Mouse (Mus musculus) spleen, adult 2 months (tissue): ENCODE data around the gene Actr3b. TPM values are rescaled to one million over a fixed set of nuclear protein-coding genes. Genes with fewer than 3 reads are reported as not detected.
A peak's percentile ranks its signal among the peaks of the same experiment; 100 is the strongest.

Experiments used
- DNase-seq, 2 experiments: peaks; one replicate each; pipeline versions ENCODE4 v3.0.0 to v3.0.0-alpha.2; 2012 to 2021; ENCODE audit warnings: low spot score in 2 of 2, low read depth in 1 of 2
- H3K27ac ChIP-seq: fragments of 200-500 bp; 2 replicates; pipeline ENCODE4 v1.5.1; 2012; ENCODE audit warnings: low read length, inconsistent platforms; ENCODE audit not compliant: insufficient read depth
- H3K27me3 ChIP-seq: fragments of 200-500 bp; 2 replicates; pipeline ENCODE4 v1.6.1; 2012; ENCODE audit warnings: mild to moderate bottlenecking, moderate library complexity, low read length, inconsistent platforms; ENCODE audit not compliant: control insufficient read depth, insufficient read depth
- H3K36me3 ChIP-seq: fragments of 200-500 bp; 2 replicates; pipeline ENCODE4 v1.6.1; 2012; ENCODE audit warnings: mild to moderate bottlenecking, low read length, inconsistent platforms; ENCODE audit not compliant: control insufficient read depth, insufficient read depth
- H3K4me1 ChIP-seq: fragments of 200-500 bp; 2 replicates; pipeline ENCODE4 v1.6.1; 2011; ENCODE audit warnings: inconsistent platforms; ENCODE audit not compliant: control insufficient read depth, insufficient read depth, insufficient read length
- H3K4me3 ChIP-seq: fragments of 200-500 bp; 2 replicates; pipeline ENCODE4 v1.5.1; 2011; ENCODE audit warnings: mild to moderate bottlenecking, inconsistent platforms; ENCODE audit not compliant: insufficient read depth, insufficient read length; ENCODE audit errors: extremely low read depth
- CTCF ChIP-seq: fragments of 200-500 bp; IDR thresholded peaks from 2 replicates; pipeline ENCODE4 v1.5.1; 2011; ENCODE audit warnings: mild to moderate bottlenecking, inconsistent platforms; ENCODE audit not compliant: insufficient read depth, insufficient read length, insufficient replicate concordance; ENCODE audit errors: extremely low read depth
- POLR2A ChIP-seq: fragments of 200-500 bp; IDR thresholded peaks from 2 replicates; pipeline ENCODE4 v1.6.1; 2011; ENCODE audit warnings: low read depth, low read length, inconsistent platforms
- WGBS: fragments of 180-500 bp; shearing (Covaris S2); methylation state at CpG from one replicate; pipeline ENCODE4 v1.1.7; 2018; 5-methylcytosine and 5-hydroxymethylcytosine counted together
- polyA plus RNA-seq: library from polyadenylated mRNA; depleted of rRNA; stranded (reverse); fragments of >200 nt; gene quantifications from 2 replicates; pipeline ENCODE4 v1.2.3, GENCODE M21; 2012

Gene Actr3b
- polyA plus RNA-seq, 1 experiment, result 0.85 TPM

DNA sequence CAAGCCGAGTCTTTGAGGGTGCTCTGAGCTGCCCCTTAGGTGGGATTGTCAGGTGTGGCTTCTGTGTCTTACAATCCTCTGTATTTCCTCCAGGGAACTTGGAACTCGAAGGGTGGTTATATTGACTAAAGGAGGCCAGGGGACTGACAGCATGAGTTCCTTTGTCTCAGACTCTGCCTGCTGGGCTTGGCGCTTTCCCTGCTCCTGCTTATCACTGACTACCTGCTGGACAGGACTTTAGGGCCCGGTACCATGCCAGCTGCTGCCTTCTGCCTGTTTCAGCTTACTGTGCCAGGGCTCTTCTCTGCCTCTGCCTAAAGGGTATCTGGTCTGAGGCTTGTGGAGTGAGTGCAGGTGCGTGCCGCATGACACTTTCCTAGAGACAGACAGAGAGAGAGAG lies 53.1 kb downstream of the Actr3b start:
- no peak overlapping the region for H3K4me3 ChIP-seq
- no peak for TF ChIP-seq CTCF
- no peak for TF ChIP-seq POLR2A
- no peak overlapping the region for H3K27ac ChIP-seq
- WGBS, result 73% methylated on average over 6 of the region's 6 CpGs
- H3K27me3 ChIP-seq, result no peaks in the 10 kb centered on the region
- H3K36me3 ChIP-seq, result no peaks in the 10 kb centered on the region
- H3K4me1 ChIP-seq, result no peaks in the 10 kb centered on the region
- no peak for DNase-seq

DNA sequence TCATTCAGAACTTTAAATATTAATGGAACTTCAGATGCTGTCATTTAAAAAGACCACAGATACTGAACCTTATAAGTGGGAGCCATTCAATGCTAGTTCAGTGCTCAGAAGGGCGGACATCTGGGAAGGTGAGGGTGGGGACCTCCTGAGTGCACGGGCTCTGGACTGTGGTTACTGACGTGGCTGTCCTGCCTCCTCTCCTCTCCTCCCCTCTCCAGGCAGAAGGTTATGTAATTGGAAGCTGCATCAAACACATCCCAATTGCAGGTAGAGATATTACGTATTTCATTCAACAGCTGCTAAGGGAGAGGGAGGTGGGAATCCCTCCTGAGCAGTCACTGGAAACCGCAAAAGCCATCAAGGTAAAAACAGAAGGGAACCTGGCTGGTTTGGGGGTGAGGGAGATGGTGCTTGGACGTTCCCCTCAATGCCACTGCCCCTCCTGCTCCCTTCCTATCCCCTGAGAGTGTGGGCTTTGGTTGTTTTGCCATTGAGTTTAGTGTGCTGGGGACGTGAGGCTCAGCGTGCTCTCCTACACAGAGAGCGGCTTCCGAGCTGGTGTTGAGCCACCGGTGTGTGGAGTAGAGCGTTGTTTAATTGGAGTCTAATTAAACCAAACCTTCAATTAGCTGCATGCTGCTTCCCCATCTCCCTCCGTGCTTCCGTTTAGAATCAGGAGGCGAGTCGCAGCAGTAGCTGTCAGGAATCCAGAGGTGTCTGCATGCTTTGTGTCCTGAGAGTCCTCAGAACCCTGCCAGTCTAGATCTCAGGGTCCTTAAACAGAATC lies 69.7 kb downstream of the Actr3b start:
- no peak for DNase-seq
- 84% methylated on average over 16 of the region's 16 CpGs for WGBS
- no peak for TF ChIP-seq POLR2A
- no peak for TF ChIP-seq CTCF
- no peak overlapping the region for H3K27ac ChIP-seq
- no peaks in the 10 kb centered on the region for H3K36me3 ChIP-seq
- no peaks in the 10 kb centered on the region for H3K4me1 ChIP-seq
- H3K4me3 ChIP-seq, result no peak overlapping the region
- no peaks in the 10 kb centered on the region for H3K27me3 ChIP-seq

DNA sequence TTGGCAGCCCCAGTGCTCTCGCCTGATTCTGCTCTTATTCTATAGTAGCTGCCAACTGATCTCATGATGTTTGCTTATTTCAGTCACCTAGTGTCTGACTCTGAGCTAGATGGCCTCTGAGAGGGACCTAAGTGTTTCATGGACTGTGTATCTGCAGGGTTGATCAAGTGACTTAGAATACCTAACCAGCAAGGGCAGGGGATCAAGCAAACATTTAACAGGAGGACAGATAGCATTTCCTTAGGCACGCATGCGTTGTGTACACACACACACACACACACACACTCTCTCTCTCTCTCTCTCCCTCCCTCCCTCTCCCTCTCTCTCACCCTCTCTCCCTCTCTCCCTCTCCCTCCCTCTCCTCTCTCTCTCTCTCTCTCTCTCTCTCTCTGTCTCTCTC lies 71.0 kb downstream of the Actr3b start:
- no peaks in the 10 kb centered on the region for H3K4me1 ChIP-seq
- no peaks in the 10 kb centered on the region for H3K27me3 ChIP-seq
- H3K36me3 ChIP-seq, result no peaks in the 10 kb centered on the region
- no peak for DNase-seq
- no peak overlapping the region for H3K4me3 ChIP-seq
- TF ChIP-seq POLR2A, result no peak
- TF ChIP-seq CTCF, result no peak
- no peak overlapping the region for H3K27ac ChIP-seq
- WGBS, result 84% methylated on average over 3 of the region's 3 CpGs

DNA sequence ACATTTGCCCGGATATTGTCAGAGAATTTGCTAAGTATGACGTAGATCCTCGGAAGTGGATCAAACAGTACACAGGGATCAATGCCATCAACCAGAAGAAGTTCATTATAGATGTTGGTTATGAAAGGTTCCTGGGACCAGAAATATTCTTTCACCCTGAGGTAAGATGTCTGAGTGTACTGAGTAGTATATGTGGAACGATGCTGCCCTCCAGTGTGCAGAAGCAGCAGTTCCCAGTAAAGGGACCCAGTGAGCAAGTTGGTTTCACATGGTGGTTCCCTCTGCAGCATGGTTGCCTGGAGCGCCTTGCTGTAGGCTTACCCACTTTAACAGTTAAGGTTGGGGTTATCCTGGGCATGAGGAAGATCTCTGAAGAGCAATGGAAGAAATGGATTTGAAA lies 71.8 kb downstream of the Actr3b start:
- Histone ChIP-seq H3K27ac (no peak overlapping the region), H3K27me3 (no peaks in the 10 kb centered on the region), H3K36me3 (no peaks in the 10 kb centered on the region), H3K4me1 (no peaks in the 10 kb centered on the region), H3K4me3 (no peak overlapping the region)
- WGBS, result 73% methylated on average over 5 of the region's 5 CpGs
- DNase-seq, result peak in 1 of 2 experiments; percentile 11
- peak; percentile 41; the same call in 1 of the 2 replicates for TF ChIP-seq CTCF
- TF ChIP-seq POLR2A, result no peak

DNA sequence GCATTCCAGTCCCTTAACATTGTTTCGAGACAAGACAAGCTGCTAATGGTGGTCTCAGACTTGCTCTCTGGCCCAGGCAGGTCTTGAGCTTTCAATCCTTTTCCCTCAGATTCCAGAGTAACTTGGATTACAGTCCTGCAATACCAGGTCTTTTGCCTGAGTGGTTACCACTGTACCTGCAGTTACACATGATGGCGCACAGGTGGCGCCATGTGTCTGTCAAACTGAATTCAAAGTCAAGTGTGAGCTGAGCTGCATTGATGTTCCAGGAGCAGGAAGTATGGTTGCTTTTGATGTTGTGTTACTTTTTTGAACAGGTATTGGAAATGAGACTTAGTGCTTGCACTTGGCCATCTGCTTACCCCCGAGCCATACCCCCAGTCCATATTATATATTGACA lies 79.6 kb downstream of the Actr3b start:
- H3K36me3 ChIP-seq, result no peaks in the 10 kb centered on the region
- no peak for TF ChIP-seq POLR2A
- TF ChIP-seq CTCF, result peak; percentile 52; the same call in 1 of the 2 replicates
- no peak overlapping the region for H3K4me3 ChIP-seq
- no peaks in the 10 kb centered on the region for H3K27me3 ChIP-seq
- no peak overlapping the region for H3K27ac ChIP-seq
- H3K4me1 ChIP-seq, result no peaks in the 10 kb centered on the region
- DNase-seq, result peak in 1 of 2 experiments; percentile 22
- WGBS, result 26% methylated on average over 4 of the region's 4 CpGs

DNA sequence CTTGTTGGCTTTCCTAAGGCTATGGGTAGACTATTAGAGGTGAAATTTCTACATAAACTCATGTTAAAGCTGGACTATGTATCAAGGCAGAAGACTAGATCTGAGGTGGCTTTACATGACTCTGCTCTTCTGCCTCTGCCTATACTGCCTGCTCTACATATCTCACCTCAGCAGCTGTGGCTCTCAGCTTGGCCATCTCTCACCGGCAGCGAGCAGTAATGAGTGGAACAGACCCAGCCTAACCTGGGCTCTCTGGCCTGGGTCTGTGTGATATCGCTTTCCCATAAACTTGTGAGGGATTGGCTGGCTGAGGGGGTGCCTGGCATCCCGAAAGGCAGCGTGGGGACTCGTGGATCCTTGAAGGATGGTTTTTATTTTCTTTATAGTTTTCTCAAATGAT lies 86.8 kb downstream of the Actr3b start:
- 85% methylated on average over 6 of the region's 6 CpGs for WGBS
- Histone ChIP-seq H3K27me3 (no peaks in the 10 kb centered on the region), H3K4me1 (no peaks in the 10 kb centered on the region), H3K4me3 (no peak overlapping the region), H3K27ac (no peak overlapping the region), H3K36me3 (no peaks in the 10 kb centered on the region)
- no peak for TF ChIP-seq POLR2A
- no peak for TF ChIP-seq CTCF
- no peak for DNase-seq

DNA sequence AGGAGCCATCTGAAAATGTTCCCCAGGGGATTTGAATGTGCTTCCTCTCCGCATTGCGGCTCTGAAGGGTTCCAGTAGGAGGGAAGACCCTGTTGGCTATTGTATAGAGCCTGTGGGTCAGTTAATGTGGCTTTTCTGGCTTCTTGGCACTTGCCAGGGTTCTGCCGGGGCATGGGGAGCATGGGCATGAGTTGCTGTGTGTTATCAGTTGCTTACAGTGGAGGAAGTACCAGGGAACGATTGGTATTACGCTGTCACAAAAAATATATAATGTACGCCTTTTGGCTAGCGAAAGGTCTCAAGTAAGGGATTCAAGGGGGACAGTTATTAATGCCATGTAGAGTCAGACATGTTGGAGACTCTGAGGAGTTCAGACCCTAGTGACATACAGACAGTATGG lies 87.4 kb downstream of the Actr3b start:
- H3K4me1 ChIP-seq, result no peaks in the 10 kb centered on the region
- H3K27ac ChIP-seq, result no peak overlapping the region
- DNase-seq, result no peak
- H3K36me3 ChIP-seq, result no peaks in the 10 kb centered on the region
- TF ChIP-seq CTCF (no peak), POLR2A (no peak)
- no peaks in the 10 kb centered on the region for H3K27me3 ChIP-seq
- 72% methylated on average over 7 of the region's 7 CpGs for WGBS
- H3K4me3 ChIP-seq, result no peak overlapping the region
